Mouse (Mus musculus) right cerebral cortex, postnatal 4 days (tissue): ENCODE measurements around the gene Cd248.
"Not testable (repeated sequence)": the region's sequence is repeated elsewhere in the genome, so short reads cannot be mapped to it uniquely, and the experiment has no call there.

ENCODE experiments used
- DNase-seq: peaks from one replicate; pipeline ENCODE4 v3.0.0-alpha.2; 2022

Gene Cd248

DNA sequence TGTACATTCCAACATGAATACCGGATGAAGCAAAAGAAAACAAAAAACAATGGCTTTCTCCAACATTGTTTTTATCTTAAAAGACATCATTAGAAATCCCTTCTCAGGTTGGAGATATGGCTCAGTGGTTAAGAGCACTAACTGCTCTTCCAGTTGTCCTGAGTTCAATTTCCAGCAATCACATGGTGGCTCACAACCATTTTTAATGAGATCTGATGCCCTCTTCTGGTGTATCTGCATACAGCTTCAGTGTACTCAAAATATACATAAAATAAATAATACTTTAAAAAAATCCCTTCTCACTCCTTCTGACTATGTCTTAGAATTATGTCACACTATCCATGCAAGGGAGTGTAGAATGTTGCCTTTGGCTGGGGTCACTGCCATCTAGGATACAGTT lies 11.4 kb downstream of the Cd248 start:
- DNase-seq, result no peak

DNA sequence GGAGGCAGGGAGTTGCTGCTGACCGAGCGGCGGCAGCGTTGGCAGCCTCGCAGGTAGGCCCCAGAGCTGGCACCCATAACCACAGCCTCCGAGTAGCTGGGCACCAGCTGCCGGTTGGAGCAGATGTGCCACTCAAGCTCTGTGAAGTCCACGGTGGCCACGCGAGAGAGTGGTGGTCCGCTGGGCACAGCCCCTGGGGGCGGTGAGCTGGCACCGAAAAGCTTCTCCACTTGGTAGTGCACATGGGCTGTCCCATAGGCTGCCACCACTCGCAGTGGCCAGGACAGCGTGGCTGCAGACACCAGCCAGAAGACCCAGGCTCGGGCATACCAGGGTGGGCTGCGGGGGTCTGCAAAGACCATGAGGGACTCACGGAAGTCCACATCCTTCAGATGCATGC lies 14.1 kb downstream of the Cd248 start:
- DNase-seq, result no peak

DNA sequence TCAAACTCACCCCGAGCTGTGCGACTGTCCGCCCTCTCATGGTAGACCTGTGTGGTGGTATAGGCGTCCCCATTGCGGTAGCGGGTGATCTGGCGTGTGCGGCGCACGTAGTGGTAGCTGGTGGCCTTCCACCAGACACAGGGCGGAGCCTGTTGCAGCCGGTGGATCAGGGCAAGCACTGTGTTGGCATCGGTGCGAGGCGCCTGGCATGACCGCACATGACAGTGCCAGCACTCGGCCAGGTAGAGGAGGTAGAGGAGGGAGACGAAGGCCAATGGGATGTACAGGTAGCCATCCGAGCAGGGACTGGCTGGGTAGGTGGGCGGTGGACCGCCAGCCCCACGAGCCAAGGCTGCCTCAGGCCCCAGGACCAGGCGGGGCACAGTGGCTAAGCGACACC lies 14.7 kb downstream of the Cd248 start:
- no peak for DNase-seq

DNA sequence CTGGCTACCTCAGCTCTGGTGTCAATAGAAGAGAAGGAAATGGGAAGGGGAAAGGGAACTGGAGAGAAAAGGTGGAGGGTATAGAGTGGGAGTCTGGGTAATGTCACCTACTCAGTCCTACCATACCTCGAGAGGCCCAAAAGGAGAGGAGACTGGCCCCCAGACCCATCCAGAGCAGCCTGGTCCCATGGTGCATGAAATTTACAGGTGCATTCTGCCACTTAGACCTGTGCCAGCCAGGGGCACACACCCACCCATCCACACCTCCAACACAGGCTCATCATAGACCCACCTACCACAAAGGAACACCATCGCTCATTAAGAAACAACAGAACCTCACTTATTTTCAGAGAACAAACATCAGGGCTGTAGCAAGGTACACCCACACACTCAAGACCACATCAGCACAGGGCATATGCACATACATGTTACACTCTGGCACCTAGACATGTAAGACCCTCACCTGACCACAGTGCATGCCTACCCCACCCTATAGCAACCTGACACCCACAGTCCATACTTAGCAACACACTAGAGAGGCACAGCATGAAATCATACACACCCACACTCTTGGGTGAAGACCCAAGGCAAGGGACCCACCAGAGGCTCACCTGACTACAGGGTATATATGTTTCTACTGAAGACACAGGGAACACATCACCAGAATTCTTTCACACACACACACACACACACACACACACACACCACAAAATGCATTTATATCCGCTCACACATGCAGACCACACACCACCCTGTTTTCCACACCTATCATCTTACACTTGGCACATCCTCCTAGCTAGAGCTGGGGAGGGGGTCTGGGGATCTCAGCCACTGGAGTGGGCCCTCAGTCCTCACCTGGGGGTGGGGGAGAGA lies 16.3 kb downstream of the Cd248 start:
- DNase-seq, result no peak

GRCm38 (mm10) chr19:5084834-5085144 lies 16.9 kb downstream of the Cd248 start:
- DNase-seq, result no peak

GRCm38 (mm10) chr19:5085145-5085863 lies 17.4 kb downstream of the Cd248 start, which contains the start of gene Tmem151a:
TSS of gene Tmem151a (minus strand) at chr19:5085531.
- DNase-seq, result peak; percentile 42

GRCm38 (mm10) chr19:5086533-5086932 lies 18.7 kb downstream of the Cd248 start:
- not testable (repeated sequence) for DNase-seq

DNA sequence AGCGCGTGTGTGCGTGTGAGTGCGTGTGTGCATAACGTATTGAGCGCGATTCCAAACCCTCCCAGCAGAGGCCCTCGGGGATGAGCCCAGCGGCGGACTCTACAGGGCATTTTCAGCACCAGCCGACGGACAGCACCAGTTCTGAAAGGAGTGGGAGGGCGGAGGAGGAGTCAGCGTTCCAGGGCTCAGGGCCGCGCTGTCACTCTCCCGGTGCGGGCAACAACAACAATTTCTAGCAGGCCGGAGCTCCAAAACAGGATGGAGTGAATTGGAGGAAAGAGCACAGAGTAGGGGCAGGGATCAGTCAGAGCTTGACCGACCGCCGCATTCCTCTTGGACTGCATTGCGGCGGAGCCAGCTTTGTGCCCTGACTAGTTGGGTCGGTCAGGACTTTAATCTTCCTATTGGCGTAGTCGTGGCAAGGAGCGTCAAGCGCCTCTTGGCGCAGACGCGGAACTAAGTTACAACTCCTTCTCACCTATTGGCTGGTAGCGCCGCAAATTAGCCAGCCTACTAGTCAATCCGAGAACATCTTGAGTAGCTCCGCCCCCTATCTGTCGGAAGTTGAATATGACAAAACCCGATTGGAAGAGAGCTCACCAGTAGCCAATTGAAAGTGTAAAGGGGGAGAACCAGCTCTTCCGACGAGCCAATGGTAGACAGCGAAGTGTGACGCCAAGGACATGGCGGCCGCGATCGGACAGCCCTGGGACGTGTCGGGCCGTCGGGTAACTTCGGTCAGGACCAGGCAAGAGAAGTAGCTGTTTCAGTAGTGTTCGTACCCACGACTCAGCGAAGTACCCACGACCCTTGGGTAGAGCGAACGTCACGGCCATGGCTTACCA lies 20.2 kb downstream of the Cd248 start, which contains the start of gene Yif1a:
Yif1a (plus strand) TSS at position 655 of the 845 bp plus-strand sequence.
- DNase-seq, result peak; percentile 79

- DNase-seq, result no peak
Measured at GRCm38 (mm10) chr19:5089324-5089723, 21.4 kb downstream of the Cd248 start.

DNA sequence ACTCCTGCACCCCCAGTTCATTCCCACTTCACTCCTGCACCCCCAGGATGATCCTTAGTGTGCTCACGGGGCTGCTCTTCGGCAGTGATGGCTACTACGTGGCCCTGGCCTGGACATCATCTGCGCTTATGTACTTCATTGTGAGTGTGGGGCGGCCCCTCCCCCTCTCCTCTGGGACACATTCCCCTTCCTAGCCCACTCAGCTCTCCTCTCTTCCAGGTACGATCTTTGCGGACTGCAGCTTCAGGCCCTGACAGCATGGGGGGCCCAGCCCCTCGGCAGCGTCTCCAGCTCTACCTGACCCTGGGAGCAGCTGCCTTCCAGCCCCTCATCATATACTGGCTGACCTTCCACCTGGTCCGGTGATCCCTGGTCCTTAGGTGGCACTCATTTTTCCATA lies 24.2 kb downstream of the Cd248 start:
- no peak for DNase-seq

DNA sequence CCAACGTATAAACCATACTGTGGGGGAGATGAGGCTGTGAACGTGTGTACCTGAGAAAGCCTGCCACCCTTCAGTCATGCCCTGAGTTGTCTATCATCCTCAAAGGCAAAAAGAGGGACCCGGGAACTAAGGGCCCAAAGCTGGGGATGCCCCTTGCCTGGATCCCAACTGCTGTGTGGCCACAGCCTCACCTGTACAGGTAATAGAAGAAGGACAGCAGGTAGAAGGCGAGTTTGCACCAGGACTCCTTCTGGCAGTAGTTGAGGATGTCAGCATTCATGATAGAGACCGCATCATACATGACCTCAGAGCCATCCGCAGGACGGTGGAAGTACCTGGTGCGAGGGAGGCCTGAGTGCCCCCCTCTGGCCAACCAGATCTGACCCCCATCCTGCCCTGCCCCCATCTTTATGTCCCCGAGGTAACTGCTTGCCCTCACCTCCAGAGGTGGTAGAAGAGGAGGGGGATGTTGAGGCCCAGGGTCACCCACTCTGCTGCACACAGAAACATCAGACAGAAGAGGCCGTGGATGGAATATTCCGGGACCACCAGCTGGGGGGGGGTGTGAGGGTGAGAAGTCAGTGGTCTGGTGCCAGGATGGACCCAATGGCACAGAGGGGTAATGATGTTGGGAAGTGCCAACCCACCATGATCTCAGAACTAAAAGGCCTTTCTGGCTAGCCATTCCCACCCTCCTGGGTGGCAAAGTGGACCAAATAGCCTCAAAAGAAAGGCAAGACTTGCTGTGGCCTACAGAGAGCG lies 25.8 kb downstream of the Cd248 start:
- no peak for DNase-seq

DNA sequence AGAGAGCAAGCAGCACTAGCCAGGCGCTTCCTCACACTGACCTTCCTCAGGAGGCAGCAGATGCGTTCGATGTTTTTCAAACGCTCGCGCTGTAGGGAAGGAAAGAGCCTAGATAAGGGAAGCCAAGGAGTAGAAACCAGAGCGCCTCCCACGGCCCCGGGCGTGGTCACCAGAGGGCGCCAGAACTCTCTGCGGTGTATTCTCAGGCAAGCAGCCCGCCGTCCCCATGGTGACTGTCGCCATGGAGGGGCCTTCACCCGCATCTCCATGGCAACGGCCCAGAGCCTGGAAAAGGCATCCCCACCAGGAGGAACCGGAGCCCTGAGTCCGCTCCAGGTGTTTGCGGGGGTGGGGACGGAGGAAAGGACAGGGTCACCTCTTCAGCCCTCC lies 26.4 kb downstream of the Cd248 start:
- DNase-seq, result peak; percentile 100

DNA sequence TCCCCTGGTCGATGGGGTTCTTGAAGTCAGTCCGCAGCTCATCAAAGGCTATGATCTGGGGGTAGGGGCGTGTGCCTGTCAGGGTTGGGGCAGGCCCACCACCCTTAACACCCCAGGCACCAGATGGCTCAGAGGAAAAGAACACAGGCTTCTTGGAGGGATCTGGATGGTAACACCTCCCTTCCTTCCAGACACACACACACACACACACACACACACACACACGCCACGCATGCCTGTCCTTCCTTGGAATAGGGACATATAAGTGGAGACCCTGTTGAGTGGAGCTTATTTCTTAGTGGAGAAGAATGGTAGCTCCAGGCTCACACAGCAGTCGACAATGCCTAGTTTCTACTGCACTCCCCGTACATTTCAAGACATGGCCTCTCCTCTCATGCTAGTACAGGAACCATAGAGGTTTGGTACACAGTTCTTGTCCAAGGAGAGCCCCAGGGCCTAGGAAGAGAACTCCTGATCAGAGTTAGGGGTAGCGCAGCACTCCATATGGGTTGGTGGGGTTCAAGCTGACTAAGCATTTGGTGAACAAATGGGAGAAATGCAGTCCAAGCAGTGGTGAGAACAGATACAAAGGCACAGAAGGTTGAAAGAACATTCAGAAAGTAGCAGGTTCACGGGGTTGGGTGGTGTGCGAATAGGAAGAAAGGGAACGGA lies 27.0 kb downstream of the Cd248 start:
- DNase-seq, result no peak

GRCm38 (mm10) chr19:5095887-5096474 lies 28.1 kb downstream of the Cd248 start:
- DNase-seq, result no peak

- DNase-seq, result peak; percentile 53
Measured at GRCm38 (mm10) chr19:5097521-5098362, 29.9 kb downstream of the Cd248 start.

DNA sequence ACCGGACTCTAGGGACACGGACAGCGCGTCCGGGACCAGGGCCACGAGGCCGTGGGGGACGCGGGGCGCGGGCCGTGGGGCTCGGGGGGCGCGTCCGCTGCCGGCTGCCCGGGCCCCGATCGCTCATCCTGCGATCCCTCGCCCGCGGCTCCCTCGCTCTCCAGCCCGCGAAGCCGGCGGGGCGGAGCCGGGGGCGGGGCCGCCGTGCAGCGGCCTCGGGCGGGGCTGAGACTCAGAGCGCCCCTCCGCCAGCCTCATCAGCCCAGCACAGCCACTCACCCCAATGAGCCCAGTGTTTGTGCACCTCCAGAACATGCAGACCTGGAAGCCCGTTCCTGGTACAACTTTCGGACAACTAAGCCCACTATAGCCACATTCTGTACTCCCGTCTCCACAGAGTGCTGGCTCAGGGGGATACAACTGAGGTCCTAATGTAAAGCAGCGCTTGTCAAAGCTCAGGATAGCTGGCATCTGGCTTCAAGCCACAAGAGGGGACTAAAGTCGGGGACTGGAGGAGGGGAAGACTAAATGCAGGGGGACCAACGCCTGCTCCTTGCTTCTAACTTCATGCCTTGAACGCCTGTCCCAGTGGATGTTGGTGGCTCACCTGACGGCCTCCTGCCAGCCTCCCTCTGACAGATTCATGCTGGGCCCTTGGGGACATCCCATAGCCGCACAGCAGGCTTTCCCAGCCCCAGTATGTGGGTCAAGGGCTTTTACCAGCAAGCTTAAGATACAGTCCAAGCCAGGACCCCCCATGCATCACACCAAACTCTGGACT lies 30.7 kb downstream of the Cd248 start, which contains the start of gene Cnih2:
Cnih2 (minus strand) TSS at position 159 of the 781 bp plus-strand sequence.
- peak; percentile 76 for DNase-seq

DNA sequence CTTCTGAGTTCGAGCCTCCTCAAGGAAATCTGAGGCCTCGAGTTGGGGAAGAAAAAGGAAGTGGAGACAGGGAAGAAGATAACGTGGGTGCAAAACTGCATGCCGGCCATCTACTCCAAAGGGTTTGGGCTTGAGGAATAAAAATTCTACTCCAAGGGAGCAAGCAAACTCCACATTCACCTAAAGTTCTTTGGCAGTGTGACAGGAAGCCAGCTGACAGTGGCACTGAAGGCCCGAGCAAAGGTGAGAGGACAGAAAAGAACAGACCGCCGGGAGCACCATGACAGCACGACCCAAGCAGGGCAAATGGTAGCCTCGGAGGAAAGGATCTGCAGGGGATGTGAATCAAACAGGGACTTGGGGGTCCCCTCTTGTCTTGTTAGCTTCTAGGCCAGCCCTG lies 38.2 kb downstream of the Cd248 start:
- DNase-seq, result no peak

DNA sequence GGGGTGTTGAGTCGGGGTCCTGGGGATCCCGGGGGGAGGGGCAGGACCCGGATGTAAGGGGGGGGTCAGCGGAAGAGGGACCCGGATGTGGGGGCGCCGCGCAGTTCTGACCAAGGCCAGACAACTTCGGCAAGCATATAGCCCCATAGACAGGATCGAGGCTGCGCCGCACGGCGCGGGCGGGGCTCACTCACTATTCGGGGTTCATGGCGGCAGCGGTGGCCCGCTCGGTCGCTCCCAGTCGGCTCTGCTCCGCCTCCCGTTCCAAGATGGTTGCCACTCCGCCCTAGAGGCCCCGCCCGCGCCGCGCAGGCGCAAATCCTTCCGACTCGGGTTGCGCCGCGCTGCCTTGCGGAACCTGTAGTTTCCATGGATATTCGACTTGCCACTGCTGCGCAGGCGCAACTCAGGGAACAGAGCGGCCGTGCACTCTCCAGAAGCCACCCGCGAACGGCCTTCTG lies 38.9 kb downstream of the Cd248 start, which contains the start of gene Rab1b:
Rab1b (minus strand) TSS at position 342 of the 461 bp plus-strand sequence.
- peak; percentile 98 for DNase-seq

DNA sequence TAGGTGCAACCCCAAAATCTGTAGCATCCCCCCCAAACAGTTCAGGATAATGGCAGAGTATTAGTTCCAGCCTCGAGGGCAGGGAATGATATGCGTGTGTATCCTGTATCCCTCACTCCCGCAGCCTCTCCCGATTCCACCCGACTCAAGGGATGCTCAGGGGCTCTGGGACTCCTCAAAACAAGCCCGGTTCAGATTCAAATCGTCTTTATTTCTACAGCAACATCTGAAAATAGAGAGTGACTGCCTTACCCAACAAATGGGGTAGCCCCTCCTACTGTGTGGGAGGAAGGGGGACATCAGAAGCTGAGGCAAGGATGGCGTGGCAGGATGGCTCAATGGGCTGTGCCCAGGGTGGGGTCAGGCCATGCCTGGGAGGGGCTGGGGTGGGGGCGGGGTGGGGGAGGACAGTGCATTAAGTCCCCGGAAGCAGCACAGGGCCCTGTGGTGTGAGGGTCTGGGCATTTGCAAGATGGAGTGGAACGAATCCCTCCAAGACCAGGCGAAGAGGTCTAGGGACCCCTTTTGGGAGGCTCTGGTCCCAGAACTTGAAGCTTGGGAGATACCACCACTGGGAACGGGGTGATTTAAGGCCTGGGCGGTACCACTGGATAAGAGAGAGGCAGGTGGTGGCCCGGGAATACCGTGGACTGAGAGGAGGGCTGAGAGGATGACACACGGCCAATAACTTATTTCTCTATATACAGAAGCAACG lies 39.8 kb downstream of the Cd248 start:
- no peak for DNase-seq
